Mouse (Mus musculus) Muller cell, postnatal 12 days (primary cell): Measurements from ENCODE around the gene Igf1r.

ENCODE experiments used
- DNase-seq: peaks from one replicate; pipeline ENCODE4 v3.0.0-alpha.2; 2015; ENCODE audit errors: inconsistent ontology term

The Igf1r gene

DNA sequence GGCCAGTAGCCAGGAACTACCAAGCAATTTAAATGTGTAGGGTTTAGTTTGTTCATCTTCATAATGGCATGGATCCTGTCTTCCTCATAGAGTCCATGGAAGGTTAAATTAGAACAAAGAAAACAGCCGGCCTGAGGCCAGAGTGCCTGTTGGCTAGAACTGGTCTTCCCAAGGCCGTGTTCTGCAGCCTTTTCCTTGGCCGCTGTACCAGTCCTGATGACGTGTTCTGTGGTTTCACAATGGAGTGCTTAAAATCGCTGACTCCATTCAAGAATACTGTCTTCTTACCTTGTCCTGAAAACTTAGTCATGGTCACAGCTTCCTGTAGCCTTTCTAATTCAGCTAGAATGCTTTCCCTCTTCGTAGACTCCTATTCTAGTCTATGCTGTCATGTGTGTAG is 53.9 kb downstream of the Igf1r start:
- DNase-seq, result peak; percentile 59

DNA sequence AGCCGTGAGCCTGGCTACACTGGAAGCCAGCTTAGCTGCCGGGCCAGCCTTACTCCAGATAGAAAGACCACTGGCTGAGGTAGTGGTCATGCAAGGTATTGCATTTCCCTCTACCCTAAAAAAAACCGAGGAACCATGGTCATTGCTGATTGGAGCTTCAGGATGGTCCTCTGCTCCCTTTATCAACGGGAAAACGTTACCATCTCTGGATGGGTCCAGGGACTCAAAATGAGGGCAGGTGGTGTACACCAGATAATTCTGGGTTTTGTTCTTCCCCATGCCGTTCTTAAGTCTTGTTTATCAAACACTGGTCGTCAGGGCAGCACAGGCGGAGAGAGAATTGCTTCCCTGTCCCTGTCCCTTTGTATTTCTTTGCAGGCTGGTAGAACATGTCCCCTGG is 57.0 kb downstream of the Igf1r start:
- no peak for DNase-seq

DNA sequence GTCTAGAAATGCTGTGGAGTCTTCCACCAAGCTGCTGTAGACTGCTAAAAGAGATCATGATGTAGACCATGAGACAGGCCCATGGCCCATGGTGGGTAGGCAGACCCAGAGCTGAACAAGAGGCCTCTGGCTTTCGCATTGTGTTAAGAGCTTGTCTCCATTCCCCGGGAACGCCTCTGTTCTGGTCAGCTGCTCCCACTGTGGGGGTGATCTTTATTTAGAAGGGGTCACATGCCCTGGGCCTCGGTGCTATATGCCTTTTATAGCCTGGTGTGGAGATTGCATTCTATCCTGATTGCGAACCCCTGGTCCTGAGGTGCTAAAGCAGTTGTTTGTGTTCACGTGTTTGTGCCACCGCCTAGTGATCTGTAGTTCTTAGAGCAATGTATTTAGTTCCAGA is 57.5 kb downstream of the Igf1r start:
- no peak for DNase-seq

DNA sequence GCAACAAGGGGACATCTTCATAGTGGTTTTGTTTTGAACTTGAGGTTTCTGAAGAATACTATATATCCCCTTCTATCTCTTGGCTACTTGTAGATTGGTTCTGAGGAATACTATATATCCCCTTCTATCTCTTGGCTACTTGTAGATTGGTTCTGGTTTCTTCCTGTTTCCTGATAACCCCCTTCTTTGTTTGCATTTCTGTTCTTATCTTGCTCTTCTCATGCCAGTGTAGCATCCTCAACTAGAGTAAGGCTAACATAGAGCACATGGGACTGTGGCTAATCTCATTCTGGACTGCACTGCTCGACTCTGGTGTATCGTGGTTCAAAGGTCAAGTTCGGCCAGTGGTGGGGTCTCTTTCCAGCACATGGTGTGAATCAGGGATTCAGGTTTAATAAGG is 58.2 kb downstream of the Igf1r start:
- no peak for DNase-seq

DNA sequence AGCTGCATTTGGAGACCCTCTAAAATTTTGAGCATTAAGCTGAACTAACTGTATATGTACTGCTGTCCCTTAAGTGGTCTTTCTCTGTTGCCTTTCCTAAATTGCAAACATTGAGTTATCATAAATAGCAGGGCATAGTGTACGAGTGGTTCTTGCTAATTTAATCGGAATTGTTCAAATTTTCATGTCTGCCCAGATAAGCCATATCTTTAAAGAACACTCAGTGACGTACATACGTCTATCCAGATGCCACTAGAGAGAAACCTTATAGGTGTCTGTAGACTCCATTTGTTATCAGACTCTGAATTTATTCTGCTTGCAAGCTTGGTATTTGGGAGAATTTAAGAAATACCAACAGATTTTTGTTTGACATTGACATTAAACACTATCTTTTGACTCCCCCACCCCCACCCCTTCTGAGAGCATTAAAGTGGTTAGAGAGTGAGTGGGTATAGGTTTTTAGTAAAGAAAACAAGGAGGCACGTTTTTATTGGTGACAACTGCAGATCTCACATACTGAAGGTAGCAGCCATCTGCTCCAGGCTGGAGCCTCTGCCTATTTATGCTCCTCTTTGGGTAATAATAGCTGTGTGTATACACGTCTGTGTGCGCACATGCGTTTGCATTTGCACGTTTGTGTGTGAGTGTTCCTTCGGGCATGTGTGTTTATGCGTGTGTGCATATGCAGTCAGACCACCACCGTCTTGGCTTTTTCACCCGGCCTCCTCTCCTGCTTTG is 58.9 kb downstream of the Igf1r start:
- no peak for DNase-seq

DNA sequence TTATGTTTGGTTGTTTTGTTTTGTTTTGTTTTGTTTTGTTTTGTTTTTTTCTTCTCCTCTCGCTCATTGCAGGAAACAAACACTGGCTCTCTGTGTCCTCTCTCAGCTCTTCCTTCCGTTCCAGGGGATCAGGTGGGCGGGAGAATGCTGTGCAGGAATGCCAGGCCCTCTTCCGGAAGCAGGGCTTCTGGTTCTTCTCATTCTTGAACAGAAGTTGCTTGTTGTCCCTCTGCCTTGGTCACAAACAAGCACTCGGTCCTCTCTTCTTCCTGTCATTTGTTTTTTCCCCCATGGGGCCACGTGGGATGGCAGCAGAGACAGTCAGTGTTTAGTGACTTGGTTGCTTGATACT is 59.5 kb downstream of the Igf1r start:
- peak; percentile 81 for DNase-seq

DNA sequence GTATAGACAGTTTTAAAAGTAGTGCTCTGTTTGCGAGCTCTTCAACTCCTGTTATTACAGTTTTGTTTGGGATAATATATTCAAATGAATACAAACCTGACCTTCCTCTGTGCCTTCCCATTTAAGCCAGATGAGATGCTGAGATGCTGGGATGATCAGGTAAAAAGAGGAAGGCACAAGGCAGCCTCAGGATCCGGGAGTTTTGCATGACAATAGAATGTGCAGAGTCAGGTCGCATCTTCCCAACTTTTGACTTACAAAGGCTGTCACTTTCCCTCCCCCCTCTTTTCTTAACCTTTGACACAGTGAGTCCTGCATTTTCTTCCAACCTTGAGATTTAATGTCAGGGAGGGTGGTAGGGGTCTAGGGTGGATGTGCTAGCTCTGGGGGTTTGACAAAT is 61.9 kb downstream of the Igf1r start:
- DNase-seq, result no peak

DNA sequence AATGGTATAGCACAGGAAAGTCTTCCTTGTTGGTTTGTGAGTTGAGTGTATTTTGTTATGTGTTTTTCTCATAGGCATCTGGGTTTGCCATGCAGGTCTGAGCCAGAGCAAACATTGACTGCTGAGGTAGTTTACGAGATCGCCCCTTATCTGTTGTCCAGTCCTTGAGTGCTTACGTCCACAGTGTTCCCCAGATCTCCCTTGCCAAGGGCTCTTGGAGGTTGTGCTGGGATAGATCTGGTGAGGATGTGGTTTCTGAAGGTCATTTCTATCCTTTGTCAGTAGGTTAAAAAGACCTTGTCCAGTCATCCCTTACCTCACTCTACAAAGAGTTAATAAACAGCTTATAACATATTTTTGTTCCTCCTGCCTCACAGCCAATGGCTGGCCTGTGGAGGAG is 62.8 kb downstream of the Igf1r start:
- DNase-seq, result no peak

DNA sequence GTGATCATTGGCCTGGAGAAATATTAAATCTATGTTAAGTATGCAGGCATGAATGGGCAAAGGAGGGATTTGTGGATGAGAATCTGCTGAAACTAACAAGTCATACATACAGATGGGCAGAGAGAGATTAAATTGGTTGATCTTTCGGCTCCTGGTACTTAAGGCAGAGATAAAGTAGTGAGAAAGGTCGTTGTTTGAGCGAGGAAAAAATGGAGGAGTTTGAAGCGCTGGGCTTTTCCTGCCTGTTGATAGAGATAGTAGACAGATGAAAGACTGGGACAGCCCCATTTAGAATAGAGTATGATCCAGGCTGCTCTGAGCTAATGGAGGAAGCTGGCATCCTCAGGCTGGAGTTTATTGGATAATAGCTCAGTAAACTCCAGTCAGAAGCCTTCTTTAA is 65.4 kb downstream of the Igf1r start:
- no peak for DNase-seq

DNA sequence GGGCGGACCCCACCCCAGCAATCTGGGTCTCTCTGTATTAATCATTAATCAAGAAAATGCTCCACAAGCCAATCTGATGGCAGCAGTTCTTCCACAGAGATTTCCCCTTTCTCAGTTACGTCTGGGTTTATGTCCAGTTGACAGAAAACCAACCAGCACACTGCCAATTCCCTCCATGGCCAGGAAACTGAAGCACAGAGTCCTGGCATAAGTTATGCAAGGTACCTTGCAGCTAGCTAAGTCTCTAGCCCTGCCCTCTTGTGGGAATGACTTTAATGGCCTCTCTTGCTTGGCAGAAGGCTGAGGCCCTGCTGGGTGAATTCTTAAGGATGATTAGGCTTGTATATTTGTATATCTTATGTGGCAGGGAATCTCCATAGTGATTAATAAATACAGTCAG is 67.9 kb downstream of the Igf1r start:
- no peak for DNase-seq

DNA sequence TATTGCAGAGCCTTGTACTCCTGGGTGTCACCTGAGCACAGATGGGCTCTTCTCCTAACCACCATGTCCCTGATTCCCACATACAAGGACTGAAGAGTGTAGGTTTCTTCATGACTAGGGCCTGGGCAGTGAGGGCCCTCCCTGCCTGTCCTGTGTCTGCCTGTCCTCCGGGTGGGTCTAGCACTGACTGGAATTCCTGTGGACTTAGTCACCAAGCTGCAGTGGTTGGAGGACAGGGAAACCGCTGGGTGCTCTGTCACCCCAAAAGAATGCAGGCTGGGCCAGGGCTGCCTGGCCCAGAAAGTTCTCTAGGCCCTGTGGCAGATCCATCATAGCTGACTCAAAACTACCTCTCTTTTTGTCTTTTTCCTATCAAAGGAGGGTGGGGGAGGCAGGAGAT is 69.1 kb downstream of the Igf1r start:
- DNase-seq, result peak; percentile 95

DNA sequence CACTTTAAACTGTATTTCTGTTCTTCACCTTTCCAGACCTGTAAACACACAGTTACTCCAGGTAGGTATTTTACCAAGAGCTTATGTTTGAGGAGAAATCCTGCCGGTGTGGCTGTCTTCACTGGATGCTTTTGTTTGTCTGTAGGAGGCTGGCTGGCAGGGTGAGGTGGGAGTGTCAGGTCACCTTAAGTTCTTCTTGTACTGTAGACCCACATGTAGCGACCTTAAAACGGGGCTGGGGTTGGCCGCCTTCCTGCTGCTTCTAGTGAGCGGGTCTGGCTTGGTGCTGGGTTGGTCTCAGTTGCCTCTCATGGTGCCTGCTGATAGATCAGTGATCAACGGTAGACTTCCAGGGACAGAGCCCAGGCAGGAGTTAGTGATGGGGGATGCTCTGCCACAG is 69.6 kb downstream of the Igf1r start:
- DNase-seq, result no peak

DNA sequence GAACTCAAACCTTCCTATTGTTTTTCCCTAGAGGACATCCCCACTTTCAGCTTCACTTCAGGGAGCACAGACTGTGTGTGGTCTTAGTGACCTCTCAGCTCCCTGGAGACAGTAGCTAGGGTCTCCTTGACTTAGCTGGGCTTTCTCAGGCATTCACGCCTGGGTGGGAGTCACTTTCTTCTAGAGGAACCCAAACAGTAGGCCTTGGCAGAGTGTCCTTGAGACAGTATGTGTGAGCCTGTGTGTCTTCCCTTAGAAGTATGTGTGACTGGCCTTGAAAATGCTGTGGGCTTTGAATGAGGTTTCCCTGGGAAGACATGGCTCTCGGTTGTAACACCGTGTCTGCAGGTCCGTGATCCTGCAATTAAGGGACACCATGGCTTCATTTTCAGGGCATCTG is 71.3 kb downstream of the Igf1r start:
- DNase-seq, result no peak

DNA sequence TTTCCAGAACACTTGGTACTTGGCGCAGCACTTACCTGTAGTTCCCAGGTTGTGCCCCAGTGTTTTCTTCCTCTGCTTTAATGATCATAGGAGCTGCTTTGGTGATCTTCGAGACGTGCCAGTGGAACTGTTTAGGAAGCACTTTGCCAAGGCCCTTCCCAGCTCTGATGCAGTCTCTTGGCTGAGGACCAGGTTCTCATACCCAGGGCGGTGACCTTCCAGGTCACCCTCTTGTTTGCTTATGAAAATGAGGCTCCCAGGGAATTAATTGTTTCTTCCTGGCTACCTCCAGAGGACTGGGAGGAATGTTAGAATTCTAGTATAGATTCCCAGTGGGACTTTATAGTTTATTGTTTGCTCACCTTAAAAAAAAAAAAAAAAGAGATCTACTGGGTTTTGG is 72.0 kb downstream of the Igf1r start:
- peak; percentile 76 for DNase-seq

DNA sequence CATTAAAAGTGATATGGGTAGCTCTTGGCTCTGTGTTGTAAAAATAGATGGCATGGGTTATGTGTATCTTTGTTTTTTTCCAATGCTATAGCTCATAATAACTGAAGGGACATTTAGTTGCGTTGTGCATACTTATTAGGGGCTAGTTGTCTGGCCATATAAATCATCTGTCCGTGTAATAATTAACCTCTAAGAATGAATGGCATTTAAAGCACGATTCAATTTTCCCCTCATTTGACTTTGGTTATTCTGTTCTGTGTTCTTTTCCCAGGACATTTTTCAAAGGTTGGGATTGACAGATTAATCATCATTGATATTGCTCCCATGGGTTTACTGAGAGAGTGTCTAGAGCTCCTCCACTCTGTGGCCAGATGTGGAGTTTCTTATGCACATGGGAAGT is 72.8 kb downstream of the Igf1r start:
- peak; percentile 86 for DNase-seq

DNA sequence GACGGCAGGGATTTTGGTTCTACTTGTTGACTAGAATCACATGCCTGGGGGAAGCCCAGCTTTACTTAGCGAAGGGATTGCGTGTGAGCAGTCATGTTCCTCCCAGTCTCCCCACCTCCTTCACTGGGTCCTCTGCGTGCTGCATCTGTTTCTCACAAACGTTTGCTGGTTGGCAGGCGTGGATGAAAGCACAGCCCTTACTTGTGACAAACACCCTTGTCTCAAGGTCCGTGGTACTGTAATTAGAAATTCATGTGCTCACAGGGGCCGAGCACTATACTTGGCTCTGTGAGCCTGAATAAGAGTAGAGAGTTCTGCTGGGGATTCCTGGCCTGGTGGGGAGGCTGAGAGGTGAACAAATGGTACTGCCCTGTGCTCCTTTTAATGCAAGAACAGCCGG is 73.4 kb downstream of the Igf1r start:
- peak; percentile 40 for DNase-seq

DNA sequence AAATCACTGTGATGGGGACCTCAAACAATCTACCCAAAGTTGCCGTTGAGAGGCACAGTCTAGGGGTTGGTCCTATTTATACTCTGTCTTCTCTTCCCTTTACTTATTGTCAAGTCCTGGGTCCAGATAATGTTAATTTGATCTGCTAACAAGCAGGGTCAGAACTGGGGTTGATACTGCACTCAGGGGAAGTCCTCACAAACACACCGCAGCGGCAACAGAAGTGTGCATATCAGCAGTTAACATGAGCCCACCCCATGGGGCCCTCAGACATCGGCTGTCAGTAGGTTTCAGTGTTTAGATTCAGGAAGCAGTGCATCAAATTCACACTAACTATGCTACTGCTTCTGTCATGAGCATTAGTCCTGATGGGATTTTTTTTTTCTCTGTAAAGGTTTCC is 75.5 kb downstream of the Igf1r start:
- DNase-seq, result no peak

DNA sequence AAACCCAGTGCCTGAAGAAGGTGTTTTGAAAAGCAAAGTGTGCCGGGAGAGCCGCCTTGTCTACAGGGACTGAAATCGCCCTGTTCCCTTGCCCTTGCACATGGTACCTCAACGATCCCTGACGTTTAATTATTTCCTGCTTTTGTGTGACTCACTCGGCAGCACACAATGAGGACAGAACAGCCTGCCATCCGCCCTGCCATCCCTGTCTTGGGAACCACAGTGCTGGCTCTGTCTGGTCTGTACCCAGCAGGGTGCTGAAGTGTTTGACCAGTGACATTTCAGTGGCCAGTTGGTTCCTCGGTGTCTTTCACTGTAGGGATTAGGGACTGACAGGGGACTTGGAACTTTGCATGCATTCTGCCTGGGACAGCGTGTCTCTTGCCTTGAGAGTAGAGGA is 78.2 kb downstream of the Igf1r start:
- peak; percentile 92 for DNase-seq

DNA sequence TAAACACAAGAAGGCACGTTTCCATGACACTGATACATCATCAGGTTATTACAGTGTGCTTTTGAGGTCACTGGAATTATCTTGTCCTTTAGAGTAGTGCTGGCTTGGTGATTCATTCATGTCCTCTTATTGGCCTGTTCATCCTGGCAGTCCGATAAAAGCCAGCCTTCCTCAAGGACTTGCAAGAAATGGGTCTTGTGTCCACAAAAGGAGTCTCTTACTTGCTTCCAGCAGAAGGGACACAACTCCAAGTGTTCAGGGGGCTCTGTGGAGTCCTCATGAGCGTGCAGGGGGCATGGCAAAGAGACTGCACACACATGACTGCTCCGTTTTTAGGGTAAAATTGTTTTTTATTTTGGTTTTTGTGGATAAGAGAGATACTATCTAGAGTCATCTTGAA is 83.9 kb downstream of the Igf1r start:
- no peak for DNase-seq

DNA sequence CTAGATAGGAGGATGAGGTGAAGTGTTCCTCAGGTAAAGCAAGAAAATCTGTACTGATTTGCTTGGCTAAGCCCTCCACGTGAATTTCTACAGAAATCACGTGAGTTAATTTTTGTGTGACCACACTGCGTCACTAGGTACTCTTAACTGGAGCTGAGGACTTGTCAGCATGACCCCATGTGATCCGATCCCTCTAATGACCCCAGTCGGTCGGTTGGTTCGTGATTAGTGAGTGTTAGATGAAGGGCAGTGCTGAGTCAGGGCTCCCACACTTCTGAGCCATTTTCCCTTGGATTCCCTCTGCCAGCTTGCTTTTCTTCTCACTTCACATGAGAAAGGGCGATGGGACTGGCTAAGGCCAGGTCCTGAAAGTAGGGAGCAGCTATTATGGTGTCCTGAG is 86.2 kb downstream of the Igf1r start:
- DNase-seq, result peak; percentile 45

DNA sequence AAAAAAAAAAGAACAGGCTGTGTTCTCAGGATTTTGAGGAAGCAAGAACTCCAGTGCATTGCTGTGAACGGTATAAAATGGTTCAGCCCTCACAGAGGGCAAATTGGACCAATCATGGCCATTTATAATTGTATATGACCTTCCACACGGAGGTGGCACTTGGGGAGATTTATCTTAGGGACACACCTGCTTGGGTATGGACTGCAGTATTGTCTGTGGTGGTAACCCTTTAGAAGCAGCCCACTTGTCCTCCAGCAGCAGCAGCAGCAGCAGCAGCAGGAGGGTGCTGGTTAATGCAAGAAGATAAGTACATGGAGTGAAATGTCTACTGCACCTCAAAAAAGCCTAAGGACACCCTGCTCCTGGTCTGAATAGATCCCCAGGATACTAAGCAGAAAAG is 86.9 kb downstream of the Igf1r start:
- DNase-seq, result no peak

DNA sequence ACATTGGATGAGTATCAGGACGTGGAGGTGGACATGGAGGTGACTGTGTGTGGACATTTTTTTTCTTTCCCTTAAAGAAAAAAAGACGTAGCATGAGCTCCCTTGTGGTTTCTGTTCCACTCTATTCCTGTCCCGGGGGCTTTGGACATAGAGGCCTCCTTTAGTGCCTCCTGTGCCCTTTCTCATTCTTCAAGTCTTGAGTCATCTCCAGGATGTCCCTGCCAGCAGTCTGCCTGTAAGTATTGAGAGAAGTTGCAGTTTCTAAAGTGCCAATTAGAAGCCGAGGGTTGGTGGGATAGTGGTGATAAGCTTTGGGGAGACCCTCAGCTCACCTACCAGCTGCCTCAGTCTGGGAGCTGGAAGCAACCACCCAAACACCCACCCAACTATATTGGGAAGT is 92.0 kb downstream of the Igf1r start:
- no peak for DNase-seq

DNA sequence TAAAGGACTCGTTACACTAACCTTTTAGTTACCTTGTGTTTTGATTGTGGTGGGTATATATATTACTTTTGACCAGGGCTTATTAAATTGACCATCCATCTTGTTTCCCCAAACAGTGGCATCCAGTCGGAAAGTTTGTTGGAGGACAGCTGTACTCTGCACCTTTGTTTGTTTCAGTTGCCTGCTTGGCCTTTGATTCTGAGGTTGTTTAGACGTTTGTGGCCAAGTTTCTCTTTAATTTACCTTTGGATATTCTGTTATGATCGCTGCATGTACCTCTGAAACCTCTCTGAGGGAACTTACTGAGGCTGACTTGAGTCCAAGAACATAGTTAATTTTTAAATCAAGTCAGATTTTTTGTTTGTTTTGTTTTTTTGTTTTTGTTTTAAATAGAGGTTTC is 94.5 kb downstream of the Igf1r start:
- DNase-seq, result no peak

DNA sequence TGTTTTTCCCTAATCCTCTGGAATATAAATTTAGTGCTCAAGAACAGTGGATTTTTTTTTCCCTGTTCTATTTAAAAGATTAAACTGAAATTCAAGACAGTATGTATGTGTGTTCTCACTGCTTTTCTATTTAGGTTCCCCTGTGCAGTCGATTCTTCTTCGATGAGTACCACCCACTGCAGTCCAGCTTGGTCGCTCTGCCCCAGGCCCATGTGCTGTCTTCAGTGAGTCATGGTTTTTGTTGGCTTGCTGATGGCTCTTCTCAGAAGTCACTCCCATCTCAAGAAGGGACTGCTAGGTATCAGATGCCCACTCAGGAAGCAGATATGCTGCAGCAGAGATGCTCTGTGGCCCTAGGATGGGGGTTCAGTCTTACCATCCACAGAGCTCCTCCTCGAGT is 95.9 kb downstream of the Igf1r start:
- DNase-seq, result no peak

DNA sequence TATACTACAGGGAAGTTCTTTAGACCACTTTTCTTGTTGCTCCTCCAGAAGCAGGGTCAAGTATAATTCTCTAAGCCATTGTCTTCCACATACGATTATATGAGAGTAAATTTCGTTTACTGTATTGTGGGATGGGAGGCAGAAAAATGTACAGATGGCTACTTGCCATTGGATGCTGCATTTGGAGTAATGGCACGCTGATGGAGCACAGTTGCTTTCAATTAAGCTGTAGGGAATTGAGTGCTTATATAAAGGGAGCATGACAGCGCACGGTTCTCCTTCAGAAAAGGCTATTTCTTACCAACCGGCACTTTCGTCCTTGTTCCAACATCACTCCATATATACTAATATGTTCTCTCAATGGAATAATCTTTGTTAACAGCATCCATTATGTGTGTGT is 96.4 kb downstream of the Igf1r start:
- no peak for DNase-seq
